Comparison of ENCODE assay signal across 8 mouse cellular contexts in the genomic region with DNA sequence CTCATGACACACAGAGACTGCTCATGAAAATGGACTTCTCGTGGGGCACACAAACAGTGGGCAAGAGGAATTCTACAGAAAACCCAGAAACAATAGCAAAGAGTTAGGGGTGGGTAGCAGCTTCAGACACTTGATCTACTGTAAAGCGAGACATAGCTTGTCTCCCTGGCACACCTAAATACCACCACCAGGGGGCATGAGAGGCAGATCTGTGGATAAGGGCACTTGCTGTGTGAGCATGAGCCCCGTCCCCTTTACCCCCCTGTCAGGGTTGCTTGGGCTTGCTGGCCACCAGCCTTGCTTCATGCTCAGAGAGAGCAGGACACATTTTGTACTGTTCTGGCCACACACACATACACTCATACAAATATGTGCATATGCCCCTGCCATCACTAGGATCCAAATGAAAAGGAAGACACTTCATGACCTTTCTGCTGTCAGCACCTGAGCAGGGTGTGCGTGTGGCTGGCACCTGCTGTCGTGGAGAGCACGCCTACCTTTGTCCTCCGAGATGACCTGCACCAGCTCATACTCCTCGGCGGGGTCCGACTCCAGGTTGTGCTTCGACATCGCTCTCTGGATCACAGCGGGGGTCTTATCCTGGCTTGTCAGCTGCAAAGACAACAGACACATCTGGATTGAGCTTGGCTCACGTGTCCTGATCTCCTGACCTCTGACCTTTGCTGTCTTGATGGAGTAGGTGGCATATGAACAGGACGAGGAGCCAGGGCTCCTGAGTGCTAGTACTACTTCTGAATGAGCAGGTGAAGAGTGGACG.
DNase-seq lines count a peak whose midpoint lies in the region; ATAC-seq lines count a peak whose summit lies in the region.

No protein-coding gene starts in this region.

- no peaks in the 10 kb centered on the region for H3K9me3 ChIP-seq in neural tube, embryonic 15.5 days (replicated peaks)
- H3K9me3 ChIP-seq in hindbrain, embryonic 13.5 days: no peaks in the 10 kb centered on the region
- H3K9me3 ChIP-seq in limb, embryonic 10.5 days (replicated peaks): no peaks in the 10 kb centered on the region

- peaks cover 5% of the 10 kb centered on the region for H3K4me1 ChIP-seq in neural tube, embryonic 15.5 days
- peaks cover 7% of the 10 kb centered on the region for H3K4me1 ChIP-seq in hindbrain, embryonic 13.5 days (replicated peaks)
- no peaks in the 10 kb centered on the region for H3K4me1 ChIP-seq in limb, embryonic 10.5 days

- peaks cover 20% of the 10 kb centered on the region for H3K36me3 ChIP-seq in neural tube, embryonic 15.5 days
- H3K36me3 ChIP-seq in hindbrain, embryonic 13.5 days: peaks cover 18% of the 10 kb centered on the region
- peaks cover 91% of the 10 kb centered on the region for H3K36me3 ChIP-seq in limb, embryonic 10.5 days

- no peak overlapping the region for H3K9ac ChIP-seq in neural tube, embryonic 15.5 days (replicated peaks)
- H3K9ac ChIP-seq in hindbrain, embryonic 13.5 days: no peak overlapping the region

- no peak overlapping the region for H3K4me3 ChIP-seq in neural tube, embryonic 15.5 days (replicated peaks)
- no peak overlapping the region for H3K4me3 ChIP-seq in hindbrain, embryonic 13.5 days
- H3K4me3 ChIP-seq in limb, embryonic 10.5 days: no peak overlapping the region

- ATAC-seq in neural tube, embryonic 15.5 days (ENCODE audit: low FRiP score): no peak; the same call in 1 of the 2 replicates
- 0 out of 2 replicates have a peak, but pooled peaks have one; percentile 6 for ATAC-seq in hindbrain, embryonic 13.5 days (ENCODE audit: low FRiP score)
- no peak for ATAC-seq in erythroid progenitor cell, adult 5-6 weeks (replicated peaks; ENCODE audit: low FRiP score, poor library complexity, severe bottlenecking)

- peak; percentile 60 for DNase-seq in neural tube, embryonic 10.5 days (ENCODE audit: extremely low spot score, low spot score)
- peak; percentile 80 for DNase-seq in ZHBTc4 (ENCODE audit: low read depth, low spot score)
- DNase-seq in embryo, embryonic 9.5 days (ENCODE audit: extremely low spot score): peak; percentile 64
- peak; percentile 70 for DNase-seq in limb, embryonic 10.5 days (ENCODE audit: low spot score)
- DNase-seq in natural killer cell, adult 2 months (ENCODE audit: low spot score in 2 of 2): peak; percentile 28 to 53

- H3K4me2 ChIP-seq in neural tube, embryonic 15.5 days: no peak overlapping the region
- H3K4me2 ChIP-seq in hindbrain, embryonic 13.5 days: no peak overlapping the region

- no peaks in the 10 kb centered on the region for H3K27me3 ChIP-seq in neural tube, embryonic 15.5 days (replicated peaks)
- no peaks in the 10 kb centered on the region for H3K27me3 ChIP-seq in hindbrain, embryonic 13.5 days
- no peaks in the 10 kb centered on the region for H3K27me3 ChIP-seq in limb, embryonic 10.5 days (ENCODE audit: low read depth, poor library complexity, severe bottlenecking)

- H3K27ac ChIP-seq in neural tube, embryonic 15.5 days (replicated peaks): no peak overlapping the region
- H3K27ac ChIP-seq in hindbrain, embryonic 13.5 days: no peak overlapping the region
- H3K27ac ChIP-seq in limb, embryonic 10.5 days: no peak overlapping the region

- 78% methylated on average over 16 of the region's 16 CpGs for WGBS in neural tube, embryonic 15.5 days
- WGBS in hindbrain, embryonic 13.5 days: 76% methylated on average over 16 of the region's 16 CpGs
- 75% methylated on average over 16 of the region's 16 CpGs for WGBS in limb, embryonic 10.5 days
